Mouse (Mus musculus) kidney, postnatal 36 days (tissue): Measurements from ENCODE around the gene B3galt2.
A peak's percentile ranks its signal among the peaks of the same experiment; 100 is the strongest.
"Not testable (repeated sequence)": the region's sequence is repeated elsewhere in the genome, so short reads cannot be mapped to it uniquely, and the experiment has no call there.

Experiments used
- DNase-seq, 2 experiments: peaks; one replicate each; pipeline ENCODE4 v3.0.0; 2021 to 2022; ENCODE audit warnings: mixed read lengths in 2 of 2

Gene B3galt2

GRCm38 (mm10) chr1:143640650-143641407 lies at the start of gene B3galt2:
TSS of gene B3galt2 (plus strand) at chr1:143640664.
- DNase-seq, result no peak

- DNase-seq, result no peak
These were observed 43.6 kb upstream of the B3galt2 start for GRCm38 (mm10) chr1:143596864-143597263.

- DNase-seq, result no peak
These were observed 31.6 kb upstream of the B3galt2 start for GRCm38 (mm10) chr1:143608911-143609310.

GRCm38 (mm10) chr1:143612901-143613300 lies 27.6 kb upstream of the B3galt2 start:
- no peak for DNase-seq

GRCm38 (mm10) chr1:143619760-143620159 lies 20.7 kb upstream of the B3galt2 start:
- no peak for DNase-seq

- DNase-seq, result no peak
These were observed 18.5 kb upstream of the B3galt2 start for GRCm38 (mm10) chr1:143621930-143622329.

- no peak for DNase-seq
These were observed 17.8 kb upstream of the B3galt2 start for GRCm38 (mm10) chr1:143622634-143623033.

- no peak for DNase-seq
These were observed 9.1 kb upstream of the B3galt2 start for GRCm38 (mm10) chr1:143631337-143631736.

- no peak for DNase-seq
These were observed 8.1 kb upstream of the B3galt2 start for GRCm38 (mm10) chr1:143632361-143632760.

GRCm38 (mm10) chr1:143632854-143633587 lies 7.4 kb upstream of the B3galt2 start:
- no peak for DNase-seq

GRCm38 (mm10) chr1:143644221-143644620 lies 3.8 kb downstream of the B3galt2 start:
- DNase-seq, result peak in 1 of 2 experiments; percentile 11

- DNase-seq, result no peak
These were observed 4.9 kb downstream of the B3galt2 start for GRCm38 (mm10) chr1:143645386-143645785.

- DNase-seq, result no peak
These were observed 5.8 kb downstream of the B3galt2 start for GRCm38 (mm10) chr1:143646219-143646618.

- DNase-seq, result no peak
These were observed 9.9 kb downstream of the B3galt2 start for GRCm38 (mm10) chr1:143650317-143650716.

- no peak for DNase-seq
These were observed 13.2 kb downstream of the B3galt2 start for GRCm38 (mm10) chr1:143653646-143654045.

GRCm38 (mm10) chr1:143663197-143663596 lies 22.7 kb downstream of the B3galt2 start:
- DNase-seq, result no peak

GRCm38 (mm10) chr1:143664786-143665185 lies 24.3 kb downstream of the B3galt2 start:
- DNase-seq, result not testable (repeated sequence)

- DNase-seq, result no peak
These were observed 35.4 kb downstream of the B3galt2 start for GRCm38 (mm10) chr1:143675734-143676361.

- DNase-seq, result peak; percentile 13 to 53
These were observed 40.6 kb downstream of the B3galt2 start for GRCm38 (mm10) chr1:143681108-143681507.

GRCm38 (mm10) chr1:143684849-143685248 lies 44.4 kb downstream of the B3galt2 start:
- DNase-seq, result no peak

- DNase-seq, result no peak
These were observed 61.3 kb downstream of the B3galt2 start for GRCm38 (mm10) chr1:143701736-143702135.

GRCm38 (mm10) chr1:143702141-143702740 lies 61.8 kb downstream of the B3galt2 start:
- DNase-seq, result peak; percentile 26 to 59

- peak; percentile 93 to 95 for DNase-seq
These were observed 62.3 kb downstream of the B3galt2 start, which contains the start of gene Cdc73 for GRCm38 (mm10) chr1:143702741-143703262. TSS of gene Cdc73 (minus strand) at chr1:143702893.
